Mouse (Mus musculus): Measurements from ENCODE around the gene Gstm5. TPM values are rescaled to one million over a fixed set of nuclear protein-coding genes. Genes with fewer than 3 reads are reported as not detected.
"Not testable (repeated sequence)": the region's sequence is repeated elsewhere in the genome, so short reads cannot be mapped to it uniquely, and the experiment has no call there.

The Gstm5 gene
- total RNA-seq, 2 experiments from 2014 or later = 39.7 to 41.1 TPM

DNA sequence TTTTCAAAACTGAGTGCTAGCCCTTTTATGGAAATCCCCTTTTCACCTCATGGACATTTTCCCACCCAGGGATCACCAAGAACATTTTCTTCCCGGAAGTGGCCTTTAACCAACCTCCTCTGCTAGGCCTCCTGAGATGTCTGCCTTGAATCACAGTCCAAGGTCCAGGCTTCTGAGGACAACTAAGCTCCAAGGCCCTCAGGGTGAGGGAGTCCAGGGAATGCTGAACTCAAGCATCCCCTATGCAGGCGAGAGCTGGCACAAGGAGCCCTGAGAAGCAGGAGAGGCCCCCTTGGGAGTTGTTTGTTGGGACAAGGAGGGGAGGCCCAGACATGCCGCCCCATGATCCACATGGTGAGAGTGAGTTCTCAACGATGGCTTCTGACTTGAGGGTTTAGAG lies 25.7 kb upstream of the Gstm5 start:
- no peak for DNase-seq (ENCODE audit: low spot score in 2 of 2)

DNA sequence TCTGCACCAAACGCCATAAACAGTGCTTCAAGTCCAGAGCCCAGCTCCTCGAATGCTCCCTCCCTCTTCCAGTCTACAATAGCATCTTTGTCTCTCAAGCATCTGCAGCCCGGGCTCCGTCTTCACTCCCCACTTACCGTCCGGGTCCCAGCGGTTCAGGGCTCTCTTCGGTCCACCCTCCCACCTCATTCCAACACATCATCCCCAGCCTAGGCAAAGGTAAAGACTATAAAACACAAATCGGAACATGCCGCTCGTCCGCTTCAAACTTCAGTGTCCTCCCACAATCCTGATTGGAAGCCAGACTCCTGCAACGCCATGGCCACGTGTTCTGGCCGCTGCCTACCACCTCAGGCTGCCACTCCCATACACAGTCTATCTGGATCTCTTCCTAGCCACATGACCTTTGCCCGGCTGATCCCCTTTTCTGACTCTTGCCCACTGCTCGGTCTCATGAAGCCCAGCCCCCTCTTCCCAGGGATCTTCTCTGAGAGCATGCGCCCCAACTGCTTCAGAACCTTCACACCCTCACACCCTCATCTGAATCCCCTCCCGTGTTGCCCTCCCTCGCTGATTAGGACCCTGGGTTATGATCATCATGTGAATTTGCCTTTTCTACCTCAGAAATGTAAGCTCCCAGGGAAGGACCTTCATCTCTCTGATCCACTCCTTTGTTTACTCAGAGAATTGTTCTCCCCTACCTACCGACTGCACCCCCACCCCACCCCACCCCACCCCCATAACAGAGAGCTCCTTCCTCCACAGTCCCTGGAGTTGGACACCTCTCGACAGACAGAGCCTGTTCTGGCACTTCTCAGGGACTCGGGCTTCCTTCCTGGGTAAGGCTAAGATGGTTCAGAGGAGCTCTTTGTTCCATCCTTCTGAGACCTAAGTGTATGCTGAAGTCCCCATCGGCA lies 22.0 kb upstream of the Gstm5 start:
- no peak for DNase-seq (ENCODE audit: low spot score in 2 of 2)

DNA sequence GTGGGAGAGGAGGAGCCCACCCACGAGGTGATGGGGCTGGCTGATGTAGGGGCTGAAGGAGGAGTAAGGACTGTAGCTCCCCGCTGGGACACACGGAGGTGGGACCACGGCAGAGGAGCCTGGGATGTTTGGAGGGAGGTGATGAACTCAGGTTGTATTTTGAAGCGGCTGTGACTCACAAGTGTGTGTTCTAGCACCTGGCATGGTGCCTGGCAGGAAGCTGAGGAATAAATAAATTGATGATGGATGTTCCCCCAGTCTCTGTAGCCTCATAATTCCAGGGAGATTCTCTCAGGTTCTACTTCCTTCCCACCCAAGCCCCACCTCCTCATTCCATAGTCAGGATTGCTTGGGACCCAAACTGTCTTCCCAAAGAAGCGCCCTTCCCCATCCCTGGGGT lies 20.4 kb upstream of the Gstm5 start:
- DNase-seq (ENCODE audit: low spot score in 2 of 2) = no peak

GRCm38 (mm10) chr3:107877005-107877404 lies 18.6 kb upstream of the Gstm5 start, which contains the start of gene Eps8l3:
Eps8l3 (plus strand) TSS chr3:107877229.
- DNase-seq (ENCODE audit: low spot score in 2 of 2) = no peak

- DNase-seq (ENCODE audit: low spot score in 2 of 2) = no peak
Observed at GRCm38 (mm10) chr3:107877747-107878736, 17.6 kb upstream of the Gstm5 start.

GRCm38 (mm10) chr3:107887674-107888495 lies 7.7 kb upstream of the Gstm5 start:
- DNase-seq (ENCODE audit: low spot score in 2 of 2) = no peak

DNA sequence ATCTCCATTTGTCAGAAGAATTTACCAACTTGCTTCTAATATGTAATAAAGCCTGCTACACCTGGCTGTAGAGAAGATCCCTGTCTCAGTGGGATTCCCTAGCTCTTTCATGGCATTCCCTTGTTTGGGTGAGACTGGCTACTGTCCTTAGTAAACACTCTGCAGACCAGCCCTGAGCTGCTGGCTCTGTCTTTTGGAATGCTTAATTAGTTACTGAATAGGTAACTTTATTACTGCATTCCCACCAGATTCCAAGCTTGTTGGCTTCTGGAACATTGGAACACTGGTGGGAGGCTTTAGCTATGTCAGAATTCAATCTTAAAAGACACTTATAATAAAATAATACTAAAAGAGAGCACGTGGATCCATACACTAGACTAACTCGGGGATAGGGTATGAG lies 6.4 kb upstream of the Gstm5 start:
- not testable (repeated sequence) for DNase-seq (ENCODE audit: low spot score in 2 of 2)

GRCm38 (mm10) chr3:107895194-107895719 lies 364 bp upstream of the Gstm5 start:
- no peak for DNase-seq (ENCODE audit: low spot score in 2 of 2)

DNA sequence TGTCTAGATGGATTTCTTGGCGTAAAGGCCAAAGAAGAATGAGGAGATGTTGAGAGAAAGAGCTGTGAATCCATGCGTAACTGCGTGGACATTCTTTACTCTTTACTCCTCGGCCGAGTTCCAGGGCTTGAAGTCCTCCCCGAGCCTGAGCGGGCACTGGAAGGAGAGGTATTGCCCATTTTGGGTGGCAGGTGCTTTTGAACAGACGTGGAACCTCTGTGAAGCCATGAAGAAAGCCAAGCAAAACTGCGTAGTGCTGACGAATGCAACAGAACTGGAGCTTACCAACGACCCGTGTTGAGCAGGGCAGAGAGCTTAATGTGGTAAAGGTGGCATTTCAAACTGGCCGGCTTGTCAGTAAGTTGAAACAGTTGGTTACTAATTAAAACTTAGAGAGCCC lies 3.1 kb downstream of the Gstm5 start:
- DNase-seq (ENCODE audit: low spot score in 2 of 2) = no peak

GRCm38 (mm10) chr3:107900955-107901673 lies 5.5 kb downstream of the Gstm5 start:
- no peak for DNase-seq (ENCODE audit: low spot score in 2 of 2)

- DNase-seq (ENCODE audit: low spot score in 2 of 2) = no peak
Observed at GRCm38 (mm10) chr3:107905942-107906341, 10.3 kb downstream of the Gstm5 start.

DNA sequence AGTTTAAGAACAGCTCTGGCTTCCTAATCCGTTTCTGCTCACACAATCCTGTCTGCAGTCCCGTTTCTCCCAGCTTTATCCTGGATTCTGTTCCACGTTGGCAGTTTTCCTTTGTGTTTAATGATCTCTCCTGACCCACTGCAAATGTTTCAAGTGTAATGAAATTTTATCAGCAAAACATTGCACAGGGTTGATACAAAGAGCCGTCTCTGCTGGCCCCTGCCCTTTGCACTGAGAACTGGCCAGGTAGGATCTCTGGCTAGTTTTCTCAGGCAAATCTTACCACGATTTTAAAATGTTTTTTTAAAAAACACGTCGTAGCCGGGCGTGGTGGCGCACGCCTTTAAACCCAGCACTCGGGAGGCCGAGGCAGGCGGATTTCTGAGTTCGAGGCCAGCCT lies 21.1 kb downstream of the Gstm5 start:
- no peak for DNase-seq (ENCODE audit: low spot score in 2 of 2)

DNA sequence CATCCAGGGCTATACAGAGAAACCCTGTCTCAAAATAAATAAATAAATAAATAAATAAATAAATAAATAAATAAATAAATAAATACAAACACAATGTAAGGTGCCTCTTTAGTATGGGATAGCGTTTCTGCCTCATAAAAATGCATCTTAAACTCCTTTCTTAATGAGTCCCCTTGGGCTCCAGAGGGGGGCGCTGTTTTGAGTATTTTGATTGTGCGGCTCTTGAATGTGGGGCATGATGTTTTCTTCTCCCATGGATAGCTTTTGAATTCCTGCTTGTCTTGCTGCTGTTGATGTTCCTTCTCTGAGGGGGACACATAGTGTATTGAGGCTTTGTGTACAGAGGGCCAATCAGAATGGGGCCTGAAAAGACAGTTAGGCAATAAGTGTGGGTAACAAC lies 21.5 kb downstream of the Gstm5 start:
- DNase-seq (ENCODE audit: low spot score in 2 of 2) = no peak

DNA sequence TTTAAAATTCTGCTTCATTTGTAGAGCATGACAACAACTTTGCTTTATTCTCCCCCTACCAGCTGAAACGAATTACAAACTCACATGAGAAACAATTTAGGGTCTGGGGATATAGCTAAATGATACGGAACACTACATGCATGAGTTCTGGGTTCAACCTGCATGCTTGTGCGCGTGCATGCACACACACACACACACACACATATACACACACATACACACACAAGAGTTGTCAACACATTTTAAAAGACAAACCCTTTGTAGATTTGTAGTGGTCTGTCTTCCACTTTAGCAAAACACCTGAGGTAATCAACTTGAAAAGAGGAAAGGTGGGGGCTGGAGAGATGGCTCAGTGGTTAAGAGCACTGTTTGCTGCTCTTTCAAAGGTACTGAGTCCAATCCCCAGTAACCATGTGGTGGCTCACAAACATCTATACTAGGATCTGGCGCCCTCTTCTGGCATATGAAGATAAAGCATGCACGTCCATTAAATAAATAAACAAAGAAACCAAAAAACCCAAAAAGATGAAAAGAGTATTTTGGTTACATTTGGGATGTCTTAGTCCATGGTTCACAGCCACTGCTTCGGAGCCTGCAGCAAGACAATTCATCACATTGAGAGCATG lies 22.3 kb downstream of the Gstm5 start:
- DNase-seq (ENCODE audit: low spot score in 2 of 2) = no peak

GRCm38 (mm10) chr3:107920348-107920747 lies 24.7 kb downstream of the Gstm5 start:
- no peak for DNase-seq (ENCODE audit: low spot score in 2 of 2)

- no peak for DNase-seq (ENCODE audit: low spot score in 2 of 2)
Observed at GRCm38 (mm10) chr3:107925335-107925734, 29.7 kb downstream of the Gstm5 start.

GRCm38 (mm10) chr3:107927841-107928240 lies 32.2 kb downstream of the Gstm5 start:
- DNase-seq (ENCODE audit: low spot score in 2 of 2) = no peak

DNA sequence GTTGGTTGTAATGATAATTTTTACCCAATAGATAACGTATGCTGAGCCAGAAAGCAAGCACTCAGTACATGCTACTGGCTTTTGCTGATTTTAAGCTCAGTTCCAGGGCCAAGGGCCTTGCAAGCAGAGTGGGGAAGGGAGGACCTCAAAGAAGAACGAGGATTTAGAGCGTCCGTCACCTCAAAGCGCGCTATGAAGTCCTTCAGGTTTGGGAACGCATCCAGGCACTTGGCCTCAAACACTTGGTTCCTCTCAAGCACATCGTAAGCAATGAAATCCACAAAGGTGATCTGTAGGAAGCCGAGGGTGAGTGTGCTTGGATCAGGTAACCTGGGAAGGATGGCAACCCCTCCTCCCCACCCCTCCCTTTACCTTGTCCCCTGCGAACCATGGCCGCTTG lies 33.1 kb downstream of the Gstm5 start:
- DNase-seq (ENCODE audit: low spot score in 2 of 2) = no peak

- no peak for DNase-seq (ENCODE audit: low spot score in 2 of 2)
Observed at GRCm38 (mm10) chr3:107929243-107929642, 33.6 kb downstream of the Gstm5 start.
